11 mouse cellular contexts compared by ENCODE assay signal in the genomic region with DNA sequence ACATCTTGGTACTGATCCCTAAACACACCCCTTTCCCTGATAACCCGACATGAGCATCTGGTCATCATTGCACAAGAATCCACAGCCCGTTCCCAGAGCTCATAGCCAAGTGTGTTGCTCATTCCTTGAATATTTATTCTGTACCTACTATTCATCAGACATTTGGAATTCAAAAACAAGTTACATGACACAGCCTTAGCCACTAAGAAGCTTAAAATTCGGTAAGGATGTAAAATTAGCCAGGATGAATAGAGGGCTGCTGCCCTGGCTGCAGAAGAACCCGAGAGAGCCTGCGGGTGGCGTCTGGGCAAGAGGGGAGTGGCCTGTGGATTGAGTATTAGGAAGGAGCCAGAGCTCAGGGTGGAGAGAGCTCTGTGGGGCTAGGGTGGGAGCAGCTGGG. TPM values are rescaled to one million over a fixed set of nuclear protein-coding genes. Genes with fewer than 3 reads are reported as not detected.
DNase-seq lines count a peak whose midpoint lies in the region; ATAC-seq and TF ChIP-seq lines count a peak whose summit lies in the region.
"Had no signal": no experiment of that assay in that cellular context is flagged by ENCODE, and none has a peak within 500 bp of the region (broad histone marks: within the 10 kb centered on the region; RNA-seq: fewer than 3 reads in every experiment).

No protein-coding gene starts in this region.

- peaks cover 6% of the 10 kb centered on the region; the same call in 1 of the 2 replicates for H3K27me3 ChIP-seq in heart, embryonic 12.5 days (replicated peaks)
- no peaks in the 10 kb centered on the region for H3K27me3 ChIP-seq in liver, adult 2 months (ENCODE audit: control insufficient read depth, insufficient read depth, low read length)
- no peaks in the 10 kb centered on the region for H3K27me3 ChIP-seq in heart, postnatal 0 days (ENCODE audit: control insufficient read depth, insufficient read depth, low read length)
- H3K27me3 ChIP-seq: embryonic facial prominence, embryonic 15.5 days; stomach, embryonic 15.5 days had no signal

- no peak for DNase-seq in heart, postnatal 4 days
- DNase-seq in liver, adult 2 months (ENCODE audit: extremely low read depth, low read depth, low spot score) = peak; percentile 45
- DNase-seq in liver (no peak), NIH3T3 (ENCODE audit: low read depth) (peak; percentile 83)
- no peak for DNase-seq in heart, postnatal 0 days (ENCODE audit: low spot score)
- DNase-seq in lung, adult 18-20 months = no peak
- DNase-seq: cerebellum, adult 9-11 months had no signal

- WGBS in heart, embryonic 12.5 days = 31% methylated on average over 6 of the region's 6 CpGs
- 37% methylated on average over 6 of the region's 6 CpGs for WGBS in liver, adult 2 months
- 26% methylated on average over 6 of the region's 6 CpGs for WGBS in heart, postnatal 0 days

- no peak for TF ChIP-seq CTCF in liver, adult 2 months (IDR thresholded peaks at IDR 0.05; ENCODE audit: low read depth, low read length)
- no peak for TF ChIP-seq CTCF in heart, postnatal 0 days (IDR thresholded peaks at IDR 0.05; ENCODE audit: low read depth)

- peak overlapping the region; percentile 58 for H3K4me2 ChIP-seq in heart, embryonic 12.5 days
- H3K4me2 ChIP-seq in heart, postnatal 0 days (ENCODE audit: low read depth, low read length) = peak overlapping the region; percentile 53
- H3K4me2 ChIP-seq: limb, embryonic 15.5 days; stomach, embryonic 15.5 days had no signal

- no peak for ATAC-seq in heart, embryonic 12.5 days (ENCODE audit: insufficient number of reproducible peaks, low FRiP score)
- ATAC-seq in heart, postnatal 0 days (ENCODE audit: insufficient read depth, low read depth) = peak; percentile 44

- H3K9me3 ChIP-seq in heart, embryonic 12.5 days (replicated peaks) = no peaks in the 10 kb centered on the region
- no peaks in the 10 kb centered on the region for H3K9me3 ChIP-seq in heart, postnatal 0 days (replicated peaks; ENCODE audit: control insufficient read depth, low read length)
- H3K9me3 ChIP-seq: embryonic facial prominence, embryonic 15.5 days; limb, embryonic 15.5 days; stomach, embryonic 15.5 days had no signal

- H3K79me2 ChIP-seq in liver, adult 2 months (ENCODE audit: control insufficient read depth, insufficient read depth, low read length) = no peaks in the 10 kb centered on the region

- H3K4me1 ChIP-seq in heart, embryonic 12.5 days (replicated peaks) = peaks cover 18% of the 10 kb centered on the region
- 0 out of 2 replicates have a peak, but pooled peaks cover 2% of the 10 kb centered on the region for H3K4me1 ChIP-seq in liver, adult 2 months (ENCODE audit: control insufficient read depth, insufficient read depth, low read length)
- peaks cover 3% of the 10 kb centered on the region; the same call in 1 of the 2 replicates for H3K4me1 ChIP-seq in heart, postnatal 0 days (ENCODE audit: control insufficient read depth, insufficient read depth)
- H3K4me1 ChIP-seq: limb, embryonic 15.5 days; stomach, embryonic 15.5 days had no signal

- no peak overlapping the region for H3K4me3 ChIP-seq in heart, embryonic 12.5 days
- no peak overlapping the region for H3K4me3 ChIP-seq in liver, adult 2 months (ENCODE audit: insufficient read depth, low read depth, low read length)
- H3K4me3 ChIP-seq in heart, postnatal 0 days (ENCODE audit: low read depth, low read length) = no peak overlapping the region
- H3K4me3 ChIP-seq: embryonic facial prominence, embryonic 15.5 days; limb, embryonic 15.5 days; stomach, embryonic 15.5 days had no signal

- no peak overlapping the region for H3K27ac ChIP-seq in heart, embryonic 12.5 days (ENCODE audit: poor library complexity, severe bottlenecking)
- H3K27ac ChIP-seq in liver, adult 2 months (replicated peaks; ENCODE audit: insufficient read depth, low read depth, low read length) = no peak overlapping the region
- no peak overlapping the region for H3K27ac ChIP-seq in heart, postnatal 0 days (ENCODE audit: low read depth)
- H3K27ac ChIP-seq: embryonic facial prominence, embryonic 15.5 days; limb, embryonic 15.5 days; stomach, embryonic 15.5 days had no signal

- no peak for TF ChIP-seq EP300 in heart, postnatal 0 days (IDR thresholded peaks at IDR 0.05; ENCODE audit: low read depth)

- TF ChIP-seq POLR2A in liver, adult 2 months (IDR thresholded peaks at IDR 0.05; ENCODE audit: extremely low read depth, insufficient read depth, low read length) = no peak

- H3K9ac ChIP-seq in heart, embryonic 12.5 days = peak overlapping the region; percentile 29; the same call in 1 of the 2 replicates
- no peak overlapping the region for H3K9ac ChIP-seq in liver, adult 2 months (ENCODE audit: low read depth, low read length)
- H3K9ac ChIP-seq in heart, postnatal 0 days (replicated peaks; ENCODE audit: low read depth, low read length) = no peak overlapping the region
- H3K9ac ChIP-seq: embryonic facial prominence, embryonic 15.5 days; limb, embryonic 15.5 days; stomach, embryonic 15.5 days had no signal

- H3K36me3 ChIP-seq in heart, embryonic 12.5 days = peaks cover 7% of the 10 kb centered on the region; the same call in 1 of the 2 replicates
- peaks cover 7% of the 10 kb centered on the region; the same call in 1 of the 2 replicates for H3K36me3 ChIP-seq in liver, adult 2 months (ENCODE audit: control insufficient read depth, insufficient read depth, low read length)
- H3K36me3 ChIP-seq in heart, postnatal 0 days (replicated peaks; ENCODE audit: control insufficient read depth, insufficient read depth, low read length) = peaks cover 7% of the 10 kb centered on the region; the same call in 1 of the 2 replicates

RNA-seq across cellular contexts. Expression of gene Tmem121b, which starts 10.9 kb away (rescaled TPM):
- 0.10 and 0.15 TPM in 2 replicates for polyA plus RNA-seq in heart, embryonic 12.5 days (2016; fragmentation: Nextera tagmentation; extraction: Ambion mirVana)
- under 1 TPM; 0.05 to 0.07 TPM for total RNA-seq in heart, postnatal 4 days (2021)
- total RNA-seq in liver, adult 2 months (2014; rRNA removed) = under 0.01 TPM in 1 of 2 replicates, not detected in the other
- not detected in 2 replicates for polyA plus RNA-seq in liver, adult 2 months (2012; rRNA removed)
- not detected in 2 replicates for total RNA-seq in heart, postnatal 0 days (2014; rRNA removed; ENCODE audit: low replicate concordance)
- polyA plus RNA-seq in heart, postnatal 0 days (2015; fragmentation: Nextera tagmentation; extraction: Ambion mirVana) = not detected in 2 replicates
- polyA plus RNA-seq: limb, embryonic 15.5 days had no signal

RNA-seq across cellular contexts. Expression of gene Il17ra, which starts 19.7 kb away (rescaled TPM):
- 5.9 and 7.3 TPM in 2 replicates for polyA plus RNA-seq in heart, embryonic 12.5 days (2016; fragmentation: Nextera tagmentation; extraction: Ambion mirVana)
- total RNA-seq in heart, postnatal 4 days (2021) = 1 to 10 TPM; 3.1 to 5.1 TPM
- total RNA-seq in liver, adult 2 months (2014; rRNA removed) = 3.6 and 6.5 TPM in 2 replicates
- 13.2 and 20.7 TPM in 2 replicates for polyA plus RNA-seq in liver, adult 2 months (2012; rRNA removed)
- 3.5 and 6.5 TPM in 2 replicates for total RNA-seq in heart, postnatal 0 days (2014; rRNA removed; ENCODE audit: low replicate concordance)
- polyA plus RNA-seq in heart, postnatal 0 days (2015; fragmentation: Nextera tagmentation; extraction: Ambion mirVana) = 1.4 and 1.9 TPM in 2 replicates

RNA-seq across cellular contexts. Expression of gene Hdhd5, which starts 48.4 kb away (rescaled TPM):
- polyA plus RNA-seq in heart, embryonic 12.5 days (2016; fragmentation: Nextera tagmentation; extraction: Ambion mirVana) = 16.0 and 17.9 TPM in 2 replicates
- 10 to 100 TPM; 15.2 to 17.6 TPM for total RNA-seq in heart, postnatal 4 days (2021)
- total RNA-seq in liver, adult 2 months (2014; rRNA removed) = 21.1 and 22.3 TPM in 2 replicates
- 32.6 and 36.7 TPM in 2 replicates for polyA plus RNA-seq in liver, adult 2 months (2012; rRNA removed)
- total RNA-seq in heart, postnatal 0 days (2014; rRNA removed; ENCODE audit: low replicate concordance) = 25.7 and 26.6 TPM in 2 replicates
- polyA plus RNA-seq in heart, postnatal 0 days (2015; fragmentation: Nextera tagmentation; extraction: Ambion mirVana) = 10.9 and 11.3 TPM in 2 replicates

Comparison
In these comparisons a context has a peak if more than half of its experiments do, and no peak if none do; other contexts are left out.
1. DNase-seq: peak in liver, adult 2 months (single experiment) and NIH3T3 (single experiment); none in heart, postnatal 4 days (single experiment), liver (single experiment), heart, postnatal 0 days (single experiment) and lung, adult 18-20 months (0 of 2).